Mouse (Mus musculus): ENCODE results near the gene Tbc1d24. TPM values are rescaled to one million over a fixed set of nuclear protein-coding genes. Genes with fewer than 3 reads are reported as not detected.

The Tbc1d24 gene
- polyA plus RNA-seq, 1 experiment, result 62.9 TPM

GRCm38 (mm10) chr17:24150824-24151223, 54.5 kb downstream of the Tbc1d24 start, which contains the start of gene Pdpk1:
Pdpk1 (minus strand) TSS chr17:24150924.
- TF ChIP-seq CTCF (IDR thresholded peaks at IDR 0.05; ENCODE audit: extremely low read depth, insufficient read length, insufficient replicate concordance, low read depth, low read length), result no peak
- no peak for TF ChIP-seq POLR2A (IDR thresholded peaks at IDR 0.05; ENCODE audit: low read depth, low read length)
- H3K27me3 ChIP-seq (ENCODE audit: control insufficient read depth, insufficient read depth, low read length), result no peaks in the 10 kb centered on the region
- 90% methylated on average over 2 of the region's 2 CpGs for WGBS
- no peak within 1 kb of the TSS for H3K27ac ChIP-seq (ENCODE audit: insufficient read depth, low read depth, low read length)
- peaks cover 12% of the 10 kb centered on the region; the same call in 1 of the 2 replicates for H3K4me1 ChIP-seq (ENCODE audit: control insufficient read depth, insufficient read depth, insufficient read length, low read length)
- peak within 1 kb of the TSS; percentile 52; the same call in 1 of the 2 replicates for H3K4me3 ChIP-seq (ENCODE audit: low read depth, low read length)
- H3K36me3 ChIP-seq (ENCODE audit: control insufficient read depth, insufficient read depth, low read length), result peaks cover 4% of the 10 kb centered on the region

DNA sequence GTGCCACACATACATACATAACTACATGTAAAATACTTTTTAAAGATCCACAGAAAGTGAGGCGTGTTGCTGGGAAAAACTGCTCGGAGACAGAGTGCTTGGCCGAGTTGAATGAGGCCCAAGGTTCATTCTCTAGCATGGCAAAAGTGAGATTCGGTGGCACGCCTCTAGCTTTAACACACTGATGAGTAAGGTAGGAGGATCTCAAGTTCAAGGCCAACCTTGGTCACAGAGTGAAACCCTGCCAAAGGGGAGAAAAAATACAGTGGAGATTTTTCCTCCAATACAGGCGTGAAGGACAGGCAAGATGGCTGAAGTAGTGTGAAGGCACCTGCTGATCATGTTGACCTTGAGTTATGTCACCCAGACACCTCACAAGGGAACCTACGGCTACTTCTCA, 55.9 kb downstream of the Tbc1d24 start:
- WGBS, result 86% methylated on average over 7 of the region's 7 CpGs
- Histone ChIP-seq H3K36me3 (ENCODE audit: control insufficient read depth, insufficient read depth, low read length) (no peaks in the 10 kb centered on the region), H3K4me1 (ENCODE audit: control insufficient read depth, insufficient read depth, insufficient read length, low read length) (peaks cover 9% of the 10 kb centered on the region; the same call in 1 of the 2 replicates), H3K4me3 (ENCODE audit: low read depth, low read length) (no peak overlapping the region), H3K27me3 (ENCODE audit: control insufficient read depth, insufficient read depth, low read length) (no peaks in the 10 kb centered on the region), H3K27ac (ENCODE audit: insufficient read depth, low read depth, low read length) (no peak overlapping the region)
- TF ChIP-seq POLR2A (IDR thresholded peaks at IDR 0.05; ENCODE audit: low read depth, low read length) (no peak), CTCF (IDR thresholded peaks at IDR 0.05; ENCODE audit: extremely low read depth, insufficient read length, insufficient replicate concordance, low read depth, low read length) (no peak)

GRCm38 (mm10) chr17:24142897-24143296, 62.5 kb downstream of the Tbc1d24 start:
- H3K4me3 ChIP-seq (ENCODE audit: low read depth, low read length), result no peak overlapping the region
- no peaks in the 10 kb centered on the region for H3K27me3 ChIP-seq (ENCODE audit: control insufficient read depth, insufficient read depth, low read length)
- peaks cover 9% of the 10 kb centered on the region; the same call in 1 of the 2 replicates for H3K4me1 ChIP-seq (ENCODE audit: control insufficient read depth, insufficient read depth, insufficient read length, low read length)
- H3K27ac ChIP-seq (ENCODE audit: insufficient read depth, low read depth, low read length), result no peak overlapping the region
- H3K36me3 ChIP-seq (ENCODE audit: control insufficient read depth, insufficient read depth, low read length), result no peaks in the 10 kb centered on the region
- 47% methylated on average over 2 of the region's 2 CpGs for WGBS
- TF ChIP-seq CTCF (IDR thresholded peaks at IDR 0.05; ENCODE audit: extremely low read depth, insufficient read length, insufficient replicate concordance, low read depth, low read length) (no peak), POLR2A (IDR thresholded peaks at IDR 0.05; ENCODE audit: low read depth, low read length) (no peak)

DNA sequence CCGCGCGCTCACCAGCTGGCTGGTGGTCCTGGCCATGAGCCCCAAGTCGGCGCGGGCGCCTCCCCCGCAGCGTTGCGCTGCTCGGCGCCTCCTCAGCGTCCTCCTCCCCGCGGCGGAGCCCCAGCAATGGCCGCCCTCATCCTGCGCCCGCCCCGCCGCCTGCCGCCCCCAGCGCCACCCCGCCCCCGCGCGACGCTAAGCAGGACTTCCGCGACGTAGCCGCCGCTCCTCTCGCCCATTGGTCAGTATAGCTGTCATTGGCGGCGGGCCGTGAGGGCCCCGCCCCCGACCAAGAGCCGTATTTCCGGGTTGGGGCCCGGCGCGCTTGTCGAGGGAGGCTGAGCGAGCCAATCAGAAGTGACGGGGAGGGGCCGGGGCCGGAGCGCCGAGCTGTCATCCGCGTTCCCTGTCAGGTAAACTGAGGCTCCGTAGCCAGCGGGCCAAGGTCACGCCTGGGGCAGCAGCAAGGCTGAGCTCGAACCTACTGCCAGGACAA, 63.9 kb downstream of the Tbc1d24 start:
- Histone ChIP-seq H3K36me3 (ENCODE audit: control insufficient read depth, insufficient read depth, low read length) (no peaks in the 10 kb centered on the region), H3K4me3 (ENCODE audit: low read depth, low read length) (peak overlapping the region; percentile 100), H3K27me3 (ENCODE audit: control insufficient read depth, insufficient read depth, low read length) (no peaks in the 10 kb centered on the region), H3K27ac (ENCODE audit: insufficient read depth, low read depth, low read length) (peak overlapping the region; percentile 82), H3K4me1 (ENCODE audit: control insufficient read depth, insufficient read depth, insufficient read length, low read length) (peaks cover 9% of the 10 kb centered on the region; the same call in 1 of the 2 replicates)
- WGBS, result under 1% methylated on average over 54 of the region's 57 CpGs
- peak; percentile 20; the same call in 1 of the 2 replicates for TF ChIP-seq POLR2A (IDR thresholded peaks at IDR 0.05; ENCODE audit: low read depth, low read length)
- TF ChIP-seq CTCF (IDR thresholded peaks at IDR 0.05; ENCODE audit: extremely low read depth, insufficient read length, insufficient replicate concordance, low read depth, low read length), result no peak

DNA sequence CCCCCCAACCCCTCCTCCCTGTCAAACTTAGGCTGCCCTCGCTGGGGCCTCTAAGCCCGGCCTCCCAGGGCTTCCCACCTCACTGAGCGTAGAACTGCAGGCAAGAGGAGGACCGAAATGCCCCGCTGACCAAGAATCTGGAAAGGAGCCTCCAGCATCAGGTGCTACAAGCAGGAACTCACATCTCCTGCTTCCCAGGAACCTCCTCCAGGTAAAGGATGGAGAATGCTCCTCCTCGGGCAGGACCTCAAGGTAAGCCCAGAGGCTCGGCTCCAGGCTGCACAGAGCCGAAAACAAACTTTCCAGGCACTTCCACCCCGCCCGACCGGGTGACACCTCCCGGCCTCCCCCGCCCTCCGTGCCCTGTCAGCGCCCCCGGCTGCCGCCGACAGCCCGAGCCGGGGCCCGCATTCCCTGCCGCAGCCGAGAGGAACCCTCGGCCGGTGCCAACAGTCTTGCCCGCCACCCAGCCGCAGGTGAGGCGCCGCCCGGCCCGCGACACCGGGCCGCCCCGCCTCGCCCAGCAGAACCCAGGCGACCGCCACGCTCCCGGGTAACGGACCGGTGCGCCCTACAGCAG, 64.4 kb downstream of the Tbc1d24 start:
- Histone ChIP-seq H3K27ac (ENCODE audit: insufficient read depth, low read depth, low read length) (peak overlapping the region; percentile 82), H3K27me3 (ENCODE audit: control insufficient read depth, insufficient read depth, low read length) (no peaks in the 10 kb centered on the region), H3K4me1 (ENCODE audit: control insufficient read depth, insufficient read depth, insufficient read length, low read length) (peaks cover 9% of the 10 kb centered on the region; the same call in 1 of the 2 replicates), H3K36me3 (ENCODE audit: control insufficient read depth, insufficient read depth, low read length) (no peaks in the 10 kb centered on the region), H3K4me3 (ENCODE audit: low read depth, low read length) (peak overlapping the region; percentile 100)
- TF ChIP-seq CTCF (IDR thresholded peaks at IDR 0.05; ENCODE audit: extremely low read depth, insufficient read length, insufficient replicate concordance, low read depth, low read length), result no peak
- no peak for TF ChIP-seq POLR2A (IDR thresholded peaks at IDR 0.05; ENCODE audit: low read depth, low read length)
- 1% methylated on average over 43 of the region's 43 CpGs for WGBS

DNA sequence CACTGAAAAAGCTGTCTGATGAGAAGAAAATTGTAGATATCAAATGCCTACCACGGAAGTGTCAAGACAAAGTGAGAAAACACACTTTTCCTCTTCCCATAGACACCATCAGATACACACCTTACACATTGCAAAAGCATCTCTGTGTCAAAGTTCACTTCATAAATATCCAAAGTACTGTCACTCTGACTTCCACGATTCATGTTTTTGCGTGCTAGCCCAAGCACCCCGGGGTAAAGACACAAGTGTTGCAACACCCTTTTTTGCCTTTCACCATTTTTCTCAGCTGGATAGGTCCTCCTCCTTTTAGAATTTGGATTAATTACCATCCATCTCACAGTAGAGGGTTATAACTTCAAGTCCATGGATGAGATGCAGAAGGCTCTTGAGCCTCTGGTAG, 65.4 kb downstream of the Tbc1d24 start:
- no peak overlapping the region for H3K4me3 ChIP-seq (ENCODE audit: low read depth, low read length)
- H3K27ac ChIP-seq (ENCODE audit: insufficient read depth, low read depth, low read length), result no peak overlapping the region
- no peaks in the 10 kb centered on the region for H3K36me3 ChIP-seq (ENCODE audit: control insufficient read depth, insufficient read depth, low read length)
- TF ChIP-seq POLR2A (IDR thresholded peaks at IDR 0.05; ENCODE audit: low read depth, low read length) (no peak), CTCF (IDR thresholded peaks at IDR 0.05; ENCODE audit: extremely low read depth, insufficient read length, insufficient replicate concordance, low read depth, low read length) (no peak)
- whole genome bisulfite sequencing, result 39% methylated on average over 4 of the region's 4 CpGs
- no peaks in the 10 kb centered on the region for H3K27me3 ChIP-seq (ENCODE audit: control insufficient read depth, insufficient read depth, low read length)
- peaks cover 9% of the 10 kb centered on the region; the same call in 1 of the 2 replicates for H3K4me1 ChIP-seq (ENCODE audit: control insufficient read depth, insufficient read depth, insufficient read length, low read length)

- TF ChIP-seq POLR2A (IDR thresholded peaks at IDR 0.05; ENCODE audit: low read depth, low read length), result no peak
- no peak for TF ChIP-seq CTCF (IDR thresholded peaks at IDR 0.05; ENCODE audit: extremely low read depth, insufficient read length, insufficient replicate concordance, low read depth, low read length)
- Histone ChIP-seq H3K4me1 (ENCODE audit: control insufficient read depth, insufficient read depth, insufficient read length, low read length) (peaks cover 9% of the 10 kb centered on the region; the same call in 1 of the 2 replicates), H3K27ac (ENCODE audit: insufficient read depth, low read depth, low read length) (no peak overlapping the region), H3K4me3 (ENCODE audit: low read depth, low read length) (no peak overlapping the region), H3K36me3 (ENCODE audit: control insufficient read depth, insufficient read depth, low read length) (no peaks in the 10 kb centered on the region; the same call in 1 of the 2 replicates), H3K27me3 (ENCODE audit: control insufficient read depth, insufficient read depth, low read length) (no peaks in the 10 kb centered on the region)
- 69% methylated on average over 3 of the region's 3 CpGs for WGBS
These were observed 66.1 kb downstream of the Tbc1d24 start for GRCm38 (mm10) chr17:24139256-24139655.
